Mouse (Mus musculus) limb, embryonic 15.5 days (tissue): ENCODE results near the gene Nme3. TPM values are rescaled to one million over a fixed set of nuclear protein-coding genes. Genes with fewer than 3 reads are reported as not detected.

ENCODE experiments used
- ATAC-seq: fragments of 200-750 bp; cut with Nextera tagmentation; 2 replicates; pipeline ENCODE4 v1.8.0; 2017; ENCODE audit warnings: low read depth, moderate TSS enrichment; ENCODE audit not compliant: insufficient number of reproducible peaks, low FRiP score, low TSS enrichment
- H3K27ac ChIP-seq: fragments of 300-500 bp; sonication (generic); 2 replicates; pipeline ENCODE4 v1.5.1; 2015; ENCODE audit warnings: moderate library complexity, mild to moderate bottlenecking, inconsistent platforms
- H3K27me3 ChIP-seq: fragments of 300-500 bp; sonication (generic); 2 replicates; pipeline ENCODE4 v1.6.1; 2015; ENCODE audit warnings: inconsistent platforms
- H3K36me3 ChIP-seq: fragments of 300-500 bp; sonication (generic); 2 replicates; pipeline ENCODE4 v1.6.1; 2015; ENCODE audit warnings: inconsistent platforms
- H3K4me1 ChIP-seq: fragments of 300-500 bp; sonication (generic); 2 replicates; pipeline ENCODE4 v1.6.1; 2015; ENCODE audit warnings: inconsistent platforms
- H3K4me2 ChIP-seq: fragments of 300-500 bp; sonication (generic); 2 replicates; pipeline ENCODE4 v1.6.1; 2015; ENCODE audit warnings: mild to moderate bottlenecking, inconsistent platforms
- H3K4me3 ChIP-seq: fragments of 300-500 bp; sonication (generic); 2 replicates; pipeline ENCODE4 v1.5.1; 2015; ENCODE audit warnings: mild to moderate bottlenecking, inconsistent platforms
- H3K9ac ChIP-seq: fragments of 300-500 bp; sonication (generic); 2 replicates; pipeline ENCODE4 v1.6.1; 2015; ENCODE audit warnings: inconsistent platforms
- H3K9me3 ChIP-seq: fragments of 300-500 bp; sonication (generic); 2 replicates; pipeline ENCODE4 v1.6.1; 2016; ENCODE audit warnings: inconsistent platforms
- WGBS: fragments of 180-500 bp; shearing (Covaris S2); methylation state at CpG from one replicate; pipeline ENCODE4 v1.1.7; 2015; 5-methylcytosine and 5-hydroxymethylcytosine counted together
- polyA plus RNA-seq: library from polyadenylated mRNA; unstranded; fragments of >200 nt; fragmentation: Nextera tagmentation; extraction: Ambion mirVana; gene quantifications from 2 replicates; pipeline ENCODE4 v1.2.1, GENCODE M21; 2015

The Nme3 gene
- polyA plus RNA-seq, 1 experiment from 2014 or later: 36.0 TPM

DNA sequence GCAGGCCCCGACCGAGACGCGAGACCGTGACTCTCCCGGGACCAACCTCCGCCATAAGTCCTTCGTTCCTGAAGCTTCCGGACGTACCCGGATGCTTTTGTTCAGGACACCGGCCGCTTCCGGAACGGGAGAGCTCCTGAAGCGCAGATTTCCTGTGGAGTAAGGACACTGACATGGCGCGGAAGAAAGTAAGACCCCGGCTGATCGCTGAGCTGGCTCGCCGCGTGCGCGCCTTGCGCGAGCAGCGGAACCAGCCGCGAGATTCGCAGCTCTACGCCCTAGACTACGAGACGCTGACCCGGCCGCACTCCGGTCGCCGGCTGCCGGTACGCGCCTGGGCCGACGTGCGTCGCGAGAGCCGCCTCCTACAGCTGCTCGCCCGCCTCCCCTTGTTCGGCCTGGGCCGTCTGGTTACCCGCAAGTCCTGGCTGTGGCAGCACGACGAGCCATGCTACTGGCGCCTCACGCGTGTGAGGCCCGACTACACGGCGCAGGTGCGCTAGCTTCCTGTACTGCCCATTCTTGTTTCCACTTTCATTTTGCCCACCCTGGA, 1.2 kb upstream of the Nme3 start, which contains the start of the genes Eme2 and Mrps34:
Gene Eme2, minus strand, starts transcription at position 93 of the 553 bp plus-strand sequence.
Gene Mrps34, plus strand, starts transcription at position 122 of the 553 bp plus-strand sequence.
- peak within 1 kb of the TSS; percentile 92 for H3K9ac ChIP-seq
- peak within 1 kb of the TSS; percentile 95 for H3K4me2 ChIP-seq
- peak within 1 kb of the TSS; percentile 89 for H3K27ac ChIP-seq
- H3K9me3 ChIP-seq: no peaks in the 10 kb centered on the region
- peaks cover 67% of the 10 kb centered on the region for H3K36me3 ChIP-seq
- WGBS: under 1% methylated on average over 62 of the region's 62 CpGs
- peaks cover 40% of the 10 kb centered on the region for H3K4me1 ChIP-seq
- H3K27me3 ChIP-seq: no peaks in the 10 kb centered on the region
- peak; percentile 54; the same call in 1 of the 2 replicates for ATAC-seq
- H3K4me3 ChIP-seq: peak within 1 kb of the TSS; percentile 90

DNA sequence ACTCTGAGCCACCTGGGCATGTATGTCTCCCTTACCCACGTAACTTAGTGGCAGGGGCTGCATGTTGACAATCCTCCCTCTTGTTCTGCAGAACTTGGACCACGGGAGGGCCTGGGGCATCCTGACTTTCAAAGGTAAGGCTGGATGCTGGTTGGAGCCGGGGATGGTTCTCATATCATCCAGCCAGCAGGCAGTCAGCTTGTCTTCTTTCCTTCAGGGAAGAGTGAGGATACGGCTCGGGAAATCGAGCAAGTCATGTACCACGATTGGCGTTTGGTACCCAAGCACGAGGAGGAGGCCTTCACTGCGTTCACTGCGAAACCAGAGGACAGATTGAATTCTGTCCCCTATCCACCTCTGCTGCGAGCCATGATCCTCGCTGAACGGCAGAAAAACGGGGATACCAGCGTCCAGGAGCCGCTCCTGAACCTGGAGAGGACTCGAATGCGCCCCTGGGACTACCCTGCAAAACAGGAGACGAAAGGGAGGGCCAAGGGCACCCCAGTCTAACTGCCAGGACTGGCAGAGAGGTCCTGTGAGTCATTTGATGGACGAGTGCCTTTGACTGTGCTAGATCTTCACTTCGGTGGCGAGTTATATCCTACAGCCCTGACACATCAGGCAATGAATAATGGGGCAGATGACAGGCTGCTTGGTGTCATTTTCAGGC, 594 bp upstream of the Nme3 start:
- peaks cover 67% of the 10 kb centered on the region for H3K36me3 ChIP-seq
- peaks cover 40% of the 10 kb centered on the region for H3K4me1 ChIP-seq
- no peaks in the 10 kb centered on the region for H3K27me3 ChIP-seq
- H3K9ac ChIP-seq: peak overlapping the region; percentile 92
- WGBS: 11% methylated on average over 23 of the region's 23 CpGs
- peak overlapping the region; percentile 95 for H3K4me2 ChIP-seq
- H3K9me3 ChIP-seq: no peaks in the 10 kb centered on the region
- H3K27ac ChIP-seq: peak overlapping the region; percentile 89
- H3K4me3 ChIP-seq: peak overlapping the region; percentile 90
- ATAC-seq: no peak

DNA sequence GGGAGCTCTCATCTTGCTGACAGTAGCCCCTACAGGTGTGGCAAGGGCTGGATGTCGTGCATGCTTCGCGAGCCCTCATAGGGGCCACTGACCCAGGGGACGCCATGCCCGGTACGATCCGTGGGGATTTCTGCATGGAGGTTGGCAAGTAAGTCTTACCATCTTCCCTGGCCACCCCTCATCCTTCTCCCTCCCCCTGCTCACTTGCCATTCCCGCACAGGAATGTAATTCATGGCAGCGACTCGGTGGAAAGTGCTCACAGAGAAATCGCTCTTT, 631 bp downstream of the Nme3 start:
- Histone ChIP-seq H3K27ac (peak overlapping the region; percentile 89), H3K27me3 (no peaks in the 10 kb centered on the region), H3K4me2 (peak overlapping the region; percentile 95), H3K36me3 (peaks cover 68% of the 10 kb centered on the region), H3K4me3 (peak overlapping the region; percentile 90), H3K4me1 (peaks cover 40% of the 10 kb centered on the region), H3K9ac (peak overlapping the region; percentile 92), H3K9me3 (no peaks in the 10 kb centered on the region)
- no peak for ATAC-seq
- WGBS: 34% methylated on average over 11 of the region's 11 CpGs

DNA sequence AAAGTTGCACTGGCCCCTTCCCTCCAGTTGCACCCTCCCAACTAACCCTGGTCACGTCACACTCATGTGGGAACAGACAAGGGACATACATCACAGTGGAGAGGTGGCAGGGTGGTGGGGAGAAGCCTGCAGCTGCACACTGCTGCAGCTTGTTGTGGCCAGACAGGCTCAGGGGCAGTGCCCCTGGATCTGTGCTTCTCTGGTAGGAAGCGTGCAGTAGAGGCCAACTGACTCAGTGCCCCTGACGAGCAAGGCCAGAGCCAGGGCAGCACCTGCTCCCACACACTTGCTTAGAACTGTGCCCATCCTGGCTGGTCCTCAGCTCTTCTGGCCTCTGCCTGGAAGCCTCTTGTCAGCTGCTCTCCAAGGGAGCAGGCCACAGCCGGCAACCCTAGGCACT, 1.3 kb downstream of the Nme3 start:
- H3K9me3 ChIP-seq: no peaks in the 10 kb centered on the region
- ATAC-seq: no peak
- peak overlapping the region; percentile 90 for H3K4me3 ChIP-seq
- peaks cover 40% of the 10 kb centered on the region for H3K4me1 ChIP-seq
- H3K4me2 ChIP-seq: 0 out of 2 replicates have a peak overlapping the region, but pooled peaks have one; percentile 10
- H3K36me3 ChIP-seq: peaks cover 68% of the 10 kb centered on the region
- H3K9ac ChIP-seq: no peak overlapping the region
- H3K27ac ChIP-seq: no peak overlapping the region
- 82% methylated on average over 4 of the region's 4 CpGs for WGBS
- H3K27me3 ChIP-seq: no peaks in the 10 kb centered on the region

DNA sequence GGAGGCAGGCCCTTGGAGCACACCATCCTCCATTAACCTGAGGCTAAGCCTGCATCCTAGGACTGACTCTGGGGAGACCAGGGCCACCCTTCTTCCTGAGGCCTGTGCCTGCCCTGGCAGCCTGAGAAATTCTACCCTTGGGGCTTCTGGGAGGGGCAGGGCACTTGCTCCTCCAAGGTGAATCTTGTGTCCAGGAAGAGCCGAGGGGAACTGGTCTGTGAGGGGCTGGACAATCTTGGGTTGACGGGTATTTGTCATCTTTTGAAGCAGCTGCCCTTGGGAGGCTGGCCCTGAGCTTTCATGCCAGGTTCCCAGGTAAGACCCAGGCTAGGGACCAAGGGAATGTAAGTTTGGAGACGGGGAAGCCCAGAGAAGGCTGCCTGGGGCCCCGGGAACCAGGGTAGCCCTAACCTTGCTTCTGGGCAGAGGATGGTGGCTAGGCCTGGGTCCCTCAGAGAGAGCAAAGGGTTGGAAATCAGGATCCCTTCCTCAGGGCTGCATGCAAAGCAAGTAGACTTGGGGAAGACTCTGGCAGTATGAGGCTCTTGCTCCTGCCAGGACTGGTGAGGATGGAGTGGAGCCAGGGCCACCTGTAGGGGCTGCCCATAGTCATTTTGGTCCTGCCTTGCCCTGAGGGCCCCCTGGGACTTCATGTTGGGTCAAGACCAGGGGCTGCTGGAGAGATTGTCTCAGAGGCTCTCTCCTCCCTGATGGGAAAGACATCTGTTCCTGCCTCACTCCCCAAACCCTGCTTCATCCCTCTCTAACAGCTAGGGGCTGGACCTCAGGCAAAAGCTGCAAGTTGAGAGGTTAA, 1.9 kb downstream of the Nme3 start:
- Histone ChIP-seq H3K9ac (no peak overlapping the region), H3K4me2 (0 out of 2 replicates have a peak overlapping the region, but pooled peaks have one; percentile 10), H3K4me1 (peaks cover 40% of the 10 kb centered on the region), H3K4me3 (no peak overlapping the region), H3K27ac (no peak overlapping the region), H3K9me3 (no peaks in the 10 kb centered on the region), H3K36me3 (peaks cover 68% of the 10 kb centered on the region), H3K27me3 (no peaks in the 10 kb centered on the region)
- no peak for ATAC-seq
- WGBS: 78% methylated on average over 4 of the region's 4 CpGs

DNA sequence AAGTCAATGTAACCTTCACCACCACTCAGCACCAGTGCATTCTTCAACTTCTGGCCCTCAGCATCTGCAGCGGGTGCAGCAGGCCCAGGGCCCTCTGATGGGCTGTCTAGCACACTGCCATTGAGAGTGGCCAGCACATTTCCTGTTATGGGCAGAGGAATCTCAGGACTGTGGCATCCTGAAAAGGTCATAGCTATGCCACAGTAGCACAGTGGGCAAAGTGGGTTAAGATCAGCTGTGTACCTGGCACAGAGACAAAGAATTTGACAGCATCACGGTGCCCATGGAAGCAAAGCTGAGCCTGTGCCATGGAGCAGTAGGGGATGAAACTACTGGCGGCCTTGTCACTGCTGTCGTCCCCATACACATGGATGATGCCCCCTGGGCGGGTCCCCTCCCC, 2.9 kb downstream of the Nme3 start:
- no peak overlapping the region for H3K4me3 ChIP-seq
- no peak for ATAC-seq
- WGBS: 76% methylated on average over 5 of the region's 5 CpGs

DNA sequence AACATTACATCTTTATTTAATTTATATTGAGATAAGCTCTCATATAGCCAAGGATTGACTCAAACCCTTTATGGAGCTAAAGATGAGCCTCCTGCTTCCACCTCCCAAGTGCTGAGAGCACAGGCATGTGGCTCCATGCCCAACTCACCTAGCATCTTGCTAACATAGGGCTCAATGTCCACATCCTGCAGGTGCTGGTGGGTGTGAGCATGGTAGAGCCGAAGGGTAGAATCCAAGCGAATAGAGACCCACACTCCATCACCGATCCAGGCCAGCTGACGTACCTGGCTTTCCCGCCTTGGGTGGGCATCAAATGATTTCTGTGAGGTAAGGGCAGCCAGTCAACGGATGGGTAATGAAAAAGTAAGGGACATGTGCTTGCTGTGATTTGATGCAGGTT, 3.7 kb downstream of the Nme3 start:
- Histone ChIP-seq H3K4me3 (no peak overlapping the region), H3K4me2 (no peak overlapping the region), H3K9ac (no peak overlapping the region), H3K4me1 (peaks cover 27% of the 10 kb centered on the region), H3K36me3 (peaks cover 80% of the 10 kb centered on the region), H3K9me3 (no peaks in the 10 kb centered on the region), H3K27ac (no peak overlapping the region), H3K27me3 (no peaks in the 10 kb centered on the region)
- 89% methylated on average over 6 of the region's 6 CpGs for WGBS
- ATAC-seq: no peak

More for the DNA sequence above, 2.9 kb downstream of the Nme3 start:
- H3K9ac ChIP-seq: no peak overlapping the region
- H3K4me1 ChIP-seq: peaks cover 31% of the 10 kb centered on the region
- peaks cover 72% of the 10 kb centered on the region for H3K36me3 ChIP-seq
- H3K9me3 ChIP-seq: no peaks in the 10 kb centered on the region
- H3K4me2 ChIP-seq: no peak overlapping the region
- H3K27ac ChIP-seq: no peak overlapping the region
- H3K27me3 ChIP-seq: no peaks in the 10 kb centered on the region

DNA sequence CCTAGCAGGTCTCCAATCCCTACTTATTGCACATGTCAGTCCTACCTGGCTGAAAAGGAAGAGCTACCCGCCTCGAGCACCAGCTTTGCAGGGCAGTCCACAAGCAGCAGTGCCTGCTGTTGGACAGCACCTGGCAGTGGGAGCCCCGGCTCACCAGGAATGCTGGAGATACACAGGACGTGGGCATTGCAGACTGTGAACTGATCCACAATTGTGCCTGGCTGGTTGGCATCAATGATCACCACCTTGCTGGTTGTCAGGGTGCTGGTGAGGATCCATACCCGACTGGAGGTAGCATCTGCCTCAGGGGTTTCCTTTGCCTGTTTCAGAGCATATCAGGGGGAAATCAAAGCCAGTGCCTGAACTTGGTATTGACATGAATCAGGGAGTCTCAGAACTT, 5.8 kb downstream of the Nme3 start:
- no peaks in the 10 kb centered on the region for H3K27me3 ChIP-seq
- WGBS: 95% methylated on average over 5 of the region's 5 CpGs
- no peak overlapping the region for H3K4me2 ChIP-seq
- H3K4me1 ChIP-seq: peaks cover 9% of the 10 kb centered on the region
- H3K9me3 ChIP-seq: no peaks in the 10 kb centered on the region
- peaks cover 100% of the 10 kb centered on the region for H3K36me3 ChIP-seq
- H3K27ac ChIP-seq: no peak overlapping the region
- no peak overlapping the region for H3K9ac ChIP-seq
- no peak for ATAC-seq
- no peak overlapping the region for H3K4me3 ChIP-seq

DNA sequence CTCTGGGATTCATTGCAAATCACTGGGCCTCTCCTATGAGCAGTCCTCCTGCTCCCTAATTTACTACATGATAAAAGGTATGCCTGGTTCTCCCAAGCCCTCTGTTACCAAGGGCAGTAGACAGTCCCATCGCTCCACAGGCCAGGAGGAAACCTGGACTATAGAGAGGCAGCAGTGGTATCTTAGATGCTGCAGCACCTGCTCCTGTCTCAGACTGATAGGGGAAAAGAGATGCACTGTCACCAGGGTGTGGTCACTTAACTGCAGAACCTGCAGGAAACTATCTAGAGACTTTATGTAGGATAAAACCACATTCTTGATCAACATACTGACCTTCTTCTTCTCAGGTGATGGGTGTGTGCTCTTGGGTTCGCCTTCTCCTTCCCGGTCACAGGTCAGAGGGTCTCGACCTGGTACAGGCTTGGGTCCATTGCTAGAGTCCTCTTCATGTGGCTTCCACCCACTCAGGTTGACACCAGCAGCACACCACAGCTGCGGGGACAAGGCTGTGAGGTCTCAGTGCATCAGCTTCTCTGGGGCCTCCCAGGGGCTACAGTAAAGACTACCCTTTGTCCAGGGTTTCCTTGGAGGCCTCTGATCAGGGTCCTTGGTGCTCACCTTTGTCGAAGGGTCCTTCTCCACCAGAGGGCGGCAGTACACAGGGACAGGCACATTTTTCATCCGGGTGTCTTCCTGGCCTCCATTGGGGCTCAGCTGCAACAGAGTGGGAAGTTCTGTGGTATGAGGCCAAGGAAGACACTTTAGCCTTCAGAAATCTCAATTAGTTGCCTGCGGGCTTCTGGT, 6.6 kb downstream of the Nme3 start:
- H3K36me3 ChIP-seq: peaks cover 100% of the 10 kb centered on the region
- peaks cover 2% of the 10 kb centered on the region for H3K4me1 ChIP-seq
- H3K27me3 ChIP-seq: no peaks in the 10 kb centered on the region

DNA sequence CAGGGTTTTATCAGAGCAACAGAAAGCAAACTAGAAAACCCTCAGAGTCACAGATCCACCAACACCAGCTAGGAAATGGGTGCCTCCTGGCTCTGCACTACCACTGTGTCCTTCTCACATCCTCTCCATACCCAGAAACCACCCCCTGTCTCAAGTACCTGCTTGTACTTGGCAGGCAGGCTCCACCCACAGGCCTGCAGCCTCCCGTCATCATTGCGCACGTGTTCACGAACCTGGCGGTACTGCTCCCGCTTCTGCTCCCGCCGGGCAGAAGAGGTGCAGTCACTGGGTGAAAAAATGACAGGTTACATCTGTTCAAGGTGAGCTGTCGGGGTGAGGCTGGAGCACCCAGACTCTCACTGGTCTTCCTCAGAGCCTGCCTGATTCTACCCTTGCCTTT, 7.5 kb downstream of the Nme3 start:
- Histone ChIP-seq H3K4me3 (no peak overlapping the region), H3K27me3 (no peaks in the 10 kb centered on the region), H3K36me3 (peaks cover 100% of the 10 kb centered on the region), H3K4me2 (no peak overlapping the region), H3K27ac (no peak overlapping the region), H3K4me1 (no peaks in the 10 kb centered on the region), H3K9me3 (no peaks in the 10 kb centered on the region), H3K9ac (no peak overlapping the region)
- no peak for ATAC-seq
- 89% methylated on average over 9 of the region's 9 CpGs for WGBS

More for the DNA sequence above, 6.6 kb downstream of the Nme3 start:
- no peak overlapping the region for H3K4me3 ChIP-seq
- no peak overlapping the region for H3K4me2 ChIP-seq
- 70% methylated on average over 9 of the region's 9 CpGs for WGBS
- H3K9ac ChIP-seq: no peak overlapping the region
- no peaks in the 10 kb centered on the region for H3K9me3 ChIP-seq
- no peak overlapping the region for H3K27ac ChIP-seq
- no peak for ATAC-seq

DNA sequence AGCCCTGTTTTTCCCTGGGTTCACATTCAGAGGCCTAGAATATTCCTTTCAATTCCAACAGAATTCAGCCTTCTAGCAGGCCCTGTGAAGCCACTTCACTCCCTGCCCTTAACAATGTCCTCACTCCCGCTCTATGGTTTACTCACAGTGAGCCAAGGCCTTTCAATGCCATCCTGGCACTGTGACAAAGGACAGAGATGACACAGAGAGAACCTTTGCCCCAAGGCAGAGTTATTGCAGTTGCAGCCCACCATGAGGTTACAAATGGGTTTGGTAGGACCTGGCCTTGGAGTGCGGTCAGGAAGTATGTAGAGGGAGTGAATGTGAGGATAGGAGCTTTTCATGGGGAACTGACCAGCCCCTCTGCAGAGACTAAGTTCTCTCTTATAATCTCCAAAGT, 11.3 kb downstream of the Nme3 start:
- Histone ChIP-seq H3K27ac (no peak overlapping the region), H3K4me1 (no peaks in the 10 kb centered on the region), H3K36me3 (peaks cover 99% of the 10 kb centered on the region), H3K4me3 (no peak overlapping the region), H3K9ac (no peak overlapping the region), H3K4me2 (no peak overlapping the region), H3K9me3 (no peaks in the 10 kb centered on the region), H3K27me3 (no peaks in the 10 kb centered on the region)
- 96% methylated on average over 2 of the region's 2 CpGs for WGBS
- ATAC-seq: no peak
